Mouse (Mus musculus) heart, embryonic 10.5 days (tissue): ENCODE results near the gene Herpud2. TPM values are rescaled to one million over a fixed set of nuclear protein-coding genes. Genes with fewer than 3 reads are reported as not detected.

Experiments used
- polyA plus RNA-seq: library from polyadenylated mRNA; unstranded; fragments of >200 nt; fragmentation: Nextera tagmentation; extraction: Ambion mirVana; gene quantifications from 2 replicates; pipeline ENCODE4 v1.2.1, GENCODE M21; 2016

Herpud2 gene
- polyA plus RNA-seq, 1 experiment from 2014 or later: 25.6 TPM

Other genes starting within 250 kb of the Herpud2 start
- gene Gm10181, start 62.4 kb downstream of the Herpud2 start, polyA plus RNA-seq: not detected in 2 replicates
- 258 and 291 TPM in 2 replicates for gene Sept7, start 100.6 kb upstream of the Herpud2 start, polyA plus RNA-seq